Mouse (Mus musculus): ENCODE measurements around the gene Nod1.
"Not testable (repeated sequence)": the region's sequence is repeated elsewhere in the genome, so short reads cannot be mapped to it uniquely, and the experiment has no call there.

The Nod1 gene

GRCm38 (mm10) chr6:54983526-54984050 lies 11.2 kb upstream of the Nod1 start:
- DNase-seq (ENCODE audit: low read depth in 2 of 2, low spot score in 2 of 2) = no peak

- no peak for DNase-seq (ENCODE audit: low read depth in 2 of 2, low spot score in 2 of 2)
These were observed 7.0 kb upstream of the Nod1 start for GRCm38 (mm10) chr6:54979426-54979825.

GRCm38 (mm10) chr6:54975616-54976015 lies 3.2 kb upstream of the Nod1 start:
- no peak for DNase-seq (ENCODE audit: low read depth in 2 of 2, low spot score in 2 of 2)

GRCm38 (mm10) chr6:54974501-54974900 lies 2.1 kb upstream of the Nod1 start:
- peak; percentile 26 to 33 for DNase-seq (ENCODE audit: low read depth in 2 of 2, low spot score in 2 of 2)

- peak; percentile 24 to 29 for DNase-seq (ENCODE audit: low read depth in 2 of 2, low spot score in 2 of 2)
These were observed 458 bp upstream of the Nod1 start for GRCm38 (mm10) chr6:54972929-54973211.

- no peak for DNase-seq (ENCODE audit: low read depth in 2 of 2, low spot score in 2 of 2)
These were observed 691 bp downstream of the Nod1 start for GRCm38 (mm10) chr6:54971731-54972110.

- no peak for DNase-seq (ENCODE audit: low read depth in 2 of 2, low spot score in 2 of 2)
These were observed 1.9 kb downstream of the Nod1 start for GRCm38 (mm10) chr6:54970506-54970905.

- no peak for DNase-seq (ENCODE audit: low read depth in 2 of 2, low spot score in 2 of 2)
These were observed 2.6 kb downstream of the Nod1 start for GRCm38 (mm10) chr6:54969801-54970200.

- DNase-seq (ENCODE audit: low read depth in 2 of 2, low spot score in 2 of 2) = no peak
These were observed 4.8 kb downstream of the Nod1 start for GRCm38 (mm10) chr6:54967591-54967990.

- peak in 1 of 2 experiments; percentile 5 for DNase-seq (ENCODE audit: low read depth in 2 of 2, low spot score in 2 of 2)
These were observed 7.2 kb downstream of the Nod1 start for GRCm38 (mm10) chr6:54965234-54965633.

GRCm38 (mm10) chr6:54964755-54965154 lies 7.7 kb downstream of the Nod1 start:
- DNase-seq (ENCODE audit: low read depth in 2 of 2, low spot score in 2 of 2) = no peak

GRCm38 (mm10) chr6:54963599-54963998 lies 8.8 kb downstream of the Nod1 start:
- DNase-seq (ENCODE audit: low read depth in 2 of 2, low spot score in 2 of 2) = no peak

GRCm38 (mm10) chr6:54957655-54958054 lies 14.8 kb downstream of the Nod1 start:
- DNase-seq (ENCODE audit: low read depth in 2 of 2, low spot score in 2 of 2) = no peak

- no peak for DNase-seq (ENCODE audit: low read depth in 2 of 2, low spot score in 2 of 2)
These were observed 16.0 kb downstream of the Nod1 start for GRCm38 (mm10) chr6:54956425-54956824.

GRCm38 (mm10) chr6:54955949-54956348 lies 16.5 kb downstream of the Nod1 start:
- DNase-seq (ENCODE audit: low read depth in 2 of 2, low spot score in 2 of 2) = no peak

- DNase-seq (ENCODE audit: low read depth in 2 of 2, low spot score in 2 of 2) = no peak
These were observed 17.6 kb downstream of the Nod1 start for GRCm38 (mm10) chr6:54954659-54955414.

GRCm38 (mm10) chr6:54953399-54953798 lies 19.0 kb downstream of the Nod1 start:
- DNase-seq (ENCODE audit: low read depth in 2 of 2, low spot score in 2 of 2) = not testable (repeated sequence)

- no peak for DNase-seq (ENCODE audit: low read depth in 2 of 2, low spot score in 2 of 2)
These were observed 19.9 kb downstream of the Nod1 start for GRCm38 (mm10) chr6:54952542-54952941.

- no peak for DNase-seq (ENCODE audit: low read depth in 2 of 2, low spot score in 2 of 2)
These were observed 23.7 kb downstream of the Nod1 start for GRCm38 (mm10) chr6:54948682-54949081.

- DNase-seq (ENCODE audit: low read depth in 2 of 2, low spot score in 2 of 2) = no peak
These were observed 26.0 kb downstream of the Nod1 start for GRCm38 (mm10) chr6:54946241-54946953.

- DNase-seq (ENCODE audit: low read depth in 2 of 2, low spot score in 2 of 2) = no peak
These were observed 27.9 kb downstream of the Nod1 start for GRCm38 (mm10) chr6:54944551-54944950.

- no peak for DNase-seq (ENCODE audit: low read depth in 2 of 2, low spot score in 2 of 2)
These were observed 28.7 kb downstream of the Nod1 start for GRCm38 (mm10) chr6:54943753-54944152.

GRCm38 (mm10) chr6:54943292-54943691 lies 29.1 kb downstream of the Nod1 start:
- no peak for DNase-seq (ENCODE audit: low read depth in 2 of 2, low spot score in 2 of 2)

Data from CD8-positive naive resting alpha-beta T cell, adult 2 months (primary cell).